Comparison of ENCODE assay signal across 12 mouse cellular contexts in the genomic region with DNA sequence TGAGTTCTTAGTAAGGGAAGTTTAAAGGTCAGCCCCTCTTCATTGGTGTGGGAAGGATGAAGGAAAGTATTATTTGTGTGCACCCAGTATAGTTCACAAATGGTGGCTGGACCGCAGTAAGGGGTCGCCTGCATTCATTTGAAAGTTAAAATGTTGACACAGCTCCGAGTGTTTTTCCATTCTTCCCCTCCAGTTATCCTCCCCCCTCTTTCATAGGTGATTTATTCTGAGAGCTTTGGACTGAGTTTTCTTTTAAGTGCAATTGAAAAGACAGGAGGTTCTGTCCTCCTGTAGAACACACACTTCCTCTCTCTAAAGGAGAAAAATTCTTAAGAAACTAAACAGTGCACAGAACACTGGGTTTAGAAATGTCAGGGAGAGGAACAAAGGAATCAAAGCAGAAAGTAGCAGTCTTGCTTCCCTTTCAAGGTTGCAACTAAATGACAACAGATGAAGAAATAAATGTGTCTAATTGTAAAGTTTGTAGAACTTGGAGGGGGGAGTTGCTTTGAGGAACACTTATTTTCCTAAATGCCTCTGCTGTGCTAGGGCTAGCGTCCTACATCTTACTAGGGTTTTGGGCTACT.
"Had no signal": no experiment of that assay in that cellular context is flagged by ENCODE, and none has a peak within 500 bp of the region (broad histone marks: within the 10 kb centered on the region; RNA-seq: fewer than 3 reads in every experiment).

No protein-coding gene starts in this region.

- H3K36me3 ChIP-seq: limb, embryonic 10.5 days; liver, embryonic 15.5 days; midbrain, embryonic 12.5 days had no signal

- DNase-seq: lung, adult 2 months; lung, postnatal 4 days; right cerebral cortex, postnatal 14 days; thymus, adult 2 months; thymus, postnatal 25 days had no signal

- H3K27me3 ChIP-seq: liver, embryonic 15.5 days; midbrain, embryonic 12.5 days had no signal

- H3K4me3 ChIP-seq: left cerebral cortex, adult 2 months; limb, embryonic 10.5 days; liver, embryonic 15.5 days; midbrain, embryonic 12.5 days had no signal

- ATAC-seq: inflammation-experienced regulatory T-cells, adult 6 months; intestine, postnatal 0 days; midbrain, embryonic 16.5 days had no signal

- H3K4me1 ChIP-seq: liver, embryonic 15.5 days; midbrain, embryonic 12.5 days had no signal

- H3K27ac ChIP-seq: left cerebral cortex, adult 2 months; limb, embryonic 10.5 days; liver, embryonic 15.5 days; midbrain, embryonic 12.5 days had no signal
